Mouse (Mus musculus) cortical plate, adult 2 months (tissue): ENCODE data around the gene Ell.

Source experiments
- CTCF ChIP-seq: fragments of 200-500 bp; IDR thresholded peaks from 2 replicates; pipeline ENCODE4 v1.5.1; 2011; ENCODE audit warnings: mild to moderate bottlenecking, control low read depth, low read length; ENCODE audit not compliant: insufficient read depth; ENCODE audit errors: extremely low read depth
- POLR2A ChIP-seq: fragments of 200-500 bp; IDR thresholded peaks from 2 replicates; pipeline ENCODE4 v1.6.1; 2011; ENCODE audit warnings: mild to moderate bottlenecking, low read length, control low read depth; ENCODE audit not compliant: insufficient read depth; ENCODE audit errors: extremely low read depth

DNA sequence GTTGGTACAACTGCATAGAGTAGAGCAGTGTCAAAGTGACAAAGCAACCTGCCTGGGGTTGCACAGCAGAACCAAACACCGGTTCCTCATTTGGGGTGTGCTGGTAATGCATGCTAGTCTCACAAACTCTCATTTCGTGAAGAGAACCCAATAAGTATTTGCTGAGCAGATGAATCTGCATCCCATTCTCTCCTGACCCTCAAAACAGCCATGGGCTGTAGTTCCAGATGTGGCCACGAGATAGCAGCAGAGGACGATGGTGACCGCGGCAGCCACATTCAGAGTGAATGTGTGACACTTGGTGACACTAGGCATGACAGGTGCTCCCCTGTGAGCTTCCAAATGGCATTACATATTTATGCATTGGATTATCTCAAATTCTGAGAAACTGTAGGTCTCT is 72.6 kb downstream of the Ell start:
- TF ChIP-seq CTCF (peak; percentile 96), POLR2A (no peak)
